19 mouse cellular contexts compared by ENCODE assay signal in genomic region chr12:89436519-89436918, GRCm38 (mm10).
"Had no signal": no experiment of that assay in that cellular context is flagged by ENCODE, and none has a peak within 500 bp of the region (broad histone marks: within the 10 kb centered on the region; RNA-seq: fewer than 3 reads in every experiment).

No protein-coding gene starts in this region.

- H3K36me3 ChIP-seq: kidney, embryonic 15.5 days; liver, embryonic 13.5 days; lung, embryonic 15.5 days; midbrain, embryonic 12.5 days; midbrain, embryonic 15.5 days; neural tube, embryonic 12.5 days; neural tube, embryonic 15.5 days had no signal

- H3K4me3 ChIP-seq: kidney, embryonic 15.5 days; left cerebral cortex, adult 2 months; liver, embryonic 13.5 days; lung, embryonic 15.5 days; midbrain, embryonic 12.5 days; midbrain, embryonic 15.5 days; neural tube, embryonic 12.5 days; neural tube, embryonic 15.5 days had no signal

- H3K27me3 ChIP-seq: kidney, embryonic 15.5 days; liver, embryonic 13.5 days; lung, embryonic 15.5 days; midbrain, embryonic 12.5 days; midbrain, embryonic 15.5 days; neural tube, embryonic 12.5 days; neural tube, embryonic 15.5 days had no signal

- H3K9ac ChIP-seq: kidney, embryonic 15.5 days; liver, embryonic 13.5 days; lung, embryonic 15.5 days; midbrain, embryonic 12.5 days; midbrain, embryonic 15.5 days; neural tube, embryonic 12.5 days; neural tube, embryonic 15.5 days had no signal

- DNase-seq: kidney, adult 2 months; kidney, postnatal 36 days; layer of hippocampus, postnatal 36 days; liver, embryonic 13.5 days; lung, postnatal 14 days; right cerebral cortex, adult 18-20 months; right cerebral cortex, postnatal 14 days; right cerebral cortex, postnatal 4 days; thymus, adult 2 months; thymus, postnatal 14 days had no signal

- H3K27ac ChIP-seq: kidney, embryonic 15.5 days; left cerebral cortex, adult 2 months; liver, embryonic 13.5 days; lung, embryonic 15.5 days; macrophage; midbrain, embryonic 12.5 days; midbrain, embryonic 15.5 days; neural tube, embryonic 12.5 days; neural tube, embryonic 15.5 days; stomach, postnatal 0 days had no signal

- H3K4me2 ChIP-seq: kidney, embryonic 15.5 days; liver, embryonic 13.5 days; lung, embryonic 15.5 days; midbrain, embryonic 12.5 days; midbrain, embryonic 15.5 days; neural tube, embryonic 12.5 days; neural tube, embryonic 15.5 days had no signal

- H3K4me1 ChIP-seq: kidney, embryonic 15.5 days; liver, embryonic 13.5 days; lung, embryonic 15.5 days; midbrain, embryonic 12.5 days; midbrain, embryonic 15.5 days; neural tube, embryonic 12.5 days; neural tube, embryonic 15.5 days had no signal

- H3K9me3 ChIP-seq: kidney, embryonic 15.5 days; liver, embryonic 13.5 days; lung, embryonic 15.5 days; midbrain, embryonic 12.5 days; midbrain, embryonic 15.5 days; neural tube, embryonic 12.5 days; neural tube, embryonic 15.5 days had no signal

- ATAC-seq: midbrain, embryonic 15.5 days had no signal
